Mouse (Mus musculus): ENCODE measurements around the gene Midn.
A peak's percentile ranks its signal among the peaks of the same experiment; 100 is the strongest.

DNA sequence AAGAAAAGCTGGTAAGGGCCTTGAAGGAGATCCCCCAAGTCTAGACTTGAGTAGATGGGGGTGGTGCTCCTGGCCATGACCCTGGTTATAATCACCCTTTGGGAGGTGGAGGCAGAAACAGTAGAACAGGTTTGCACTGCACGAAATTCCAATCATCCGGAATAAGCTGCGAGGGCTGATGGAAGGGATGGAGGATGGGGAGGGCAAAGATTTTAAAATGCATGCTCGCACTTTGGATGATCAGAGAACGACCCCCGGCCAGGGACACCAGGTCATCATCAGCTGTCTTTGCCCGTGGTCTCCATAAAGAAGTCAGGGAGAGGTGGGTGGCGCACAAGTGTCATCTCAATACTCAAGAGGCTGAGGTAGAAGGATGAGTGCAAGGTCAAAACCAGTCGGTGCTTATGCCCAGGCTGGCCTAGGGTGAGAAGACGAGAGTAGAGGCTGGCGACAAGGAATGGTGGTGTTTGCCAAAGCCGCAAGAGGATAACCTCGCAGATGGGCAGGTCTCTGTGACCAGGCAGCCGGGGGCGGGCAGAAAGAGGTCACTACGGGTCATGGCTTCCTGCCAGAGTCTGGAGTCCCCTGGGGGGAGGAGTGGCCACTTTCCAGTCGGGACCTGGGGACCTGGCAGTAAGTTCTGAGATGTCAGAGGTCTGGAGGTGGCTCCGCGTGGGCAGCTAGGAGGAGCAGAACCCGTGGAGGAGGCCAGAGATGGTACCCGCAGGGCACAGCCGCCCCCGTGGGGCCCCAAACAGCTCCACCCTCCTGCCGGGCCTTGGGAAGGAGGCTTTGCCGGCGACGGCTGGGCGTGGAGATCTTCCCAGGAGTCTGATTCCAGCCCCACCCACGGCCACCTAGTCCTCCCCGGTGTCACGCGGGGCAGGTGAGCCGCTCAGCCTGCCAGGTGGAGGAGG, 12.6 kb downstream of the Midn start:
- TF ChIP-seq CTCF (IDR thresholded peaks at IDR 0.05) (no peak), POLR2A (IDR thresholded peaks at IDR 0.05; ENCODE audit: insufficient read depth, low read depth, low read length) (peak; percentile 57), EP300 (IDR thresholded peaks at IDR 0.05; ENCODE audit: insufficient read depth, low read depth, low read length) (no peak)

All from heart, adult 2 months (tissue).